Mouse (Mus musculus): ENCODE data around the gene Adgrl1.

GRCm38 (mm10) chr8:83914232-83914631 is 14.3 kb downstream of the Adgrl1 start:
- TF ChIP-seq CTCF (IDR thresholded peaks at IDR 0.05; ENCODE audit: control insufficient read depth, insufficient read depth, insufficient replicate concordance, low read depth, low read length) (no peak), POLR2A (IDR thresholded peaks at IDR 0.05; ENCODE audit: control insufficient read depth, low read depth, low read length) (no peak)
